Mouse (Mus musculus) neural tube, embryonic 14.5 days (tissue): ENCODE data around the gene Cul9. TPM values are rescaled to one million over a fixed set of nuclear protein-coding genes. Genes with fewer than 3 reads are reported as not detected.

ENCODE experiments used
- ATAC-seq: fragments of 200-750 bp; cut with Nextera tagmentation; 2 replicates; pipeline ENCODE4 v1.8.0; 2017; ENCODE audit warnings: low read depth, mild to moderate bottlenecking, moderate TSS enrichment, moderate library complexity
- H3K27ac ChIP-seq: fragments of 300-500 bp; sonication (generic); 2 replicates; pipeline ENCODE4 v1.5.1; 2014; ENCODE audit warnings: low read depth, mild to moderate bottlenecking, control low read depth, low read length, moderate library complexity, mixed read lengths
- H3K27me3 ChIP-seq: fragments of 300-500 bp; sonication (generic); 2 replicates; pipeline ENCODE4 v1.6.1; 2014; ENCODE audit warnings: low read length; ENCODE audit not compliant: control insufficient read depth, insufficient read depth
- H3K36me3 ChIP-seq: fragments of 300-500 bp; sonication (generic); 2 replicates; pipeline ENCODE4 v1.6.1; 2014; ENCODE audit warnings: low read length, mixed read lengths; ENCODE audit not compliant: control insufficient read depth, insufficient read depth
- H3K4me1 ChIP-seq: fragments of 300-500 bp; sonication (generic); 2 replicates; pipeline ENCODE4 v1.6.1; 2014; ENCODE audit warnings: low read length; ENCODE audit not compliant: control insufficient read depth, insufficient read depth
- H3K4me2 ChIP-seq: fragments of 300-500 bp; sonication (generic); 2 replicates; pipeline ENCODE4 v1.6.1; 2014; ENCODE audit warnings: mild to moderate bottlenecking, low read depth, low read length, control low read depth
- H3K4me3 ChIP-seq: fragments of 300-500 bp; sonication (generic); 2 replicates; pipeline ENCODE4 v1.5.1; 2014; ENCODE audit warnings: low read depth, low read length, control low read depth, mixed read lengths
- H3K9ac ChIP-seq: fragments of 300-500 bp; sonication (generic); replicated peaks from 2 replicates; pipeline ENCODE4 v1.6.1; 2014; ENCODE audit warnings: low read depth, mild to moderate bottlenecking, control low read depth, low read length, mixed read lengths
- H3K9me3 ChIP-seq: fragments of 300-500 bp; sonication (generic); 2 replicates; pipeline ENCODE4 v1.6.1; 2016; ENCODE audit warnings: low read length; ENCODE audit not compliant: control insufficient read depth
- WGBS: fragments of 180-500 bp; shearing (Covaris S2); extraction: QIAGEN DNeasy Blood & Tissue Kit; methylation state at CpG from one replicate; pipeline ENCODE4 v1.1.7; 2014; 5-methylcytosine and 5-hydroxymethylcytosine counted together
- polyA plus RNA-seq: library from polyadenylated mRNA; unstranded; fragments of >200 nt; fragmentation: Nextera tagmentation; extraction: Ambion mirVana; gene quantifications from 2 replicates; pipeline ENCODE4 v1.2.1, GENCODE M21; 2014

Gene Cul9
- polyA plus RNA-seq, 1 experiment from 2014 or later, result 18.5 TPM

GRCm38 (mm10) chr17:46555673-46556583, 9.7 kb upstream of the Cul9 start, which contains the start of gene Srf:
TSS of gene Srf (minus strand) at chr17:46556175.
- Histone ChIP-seq H3K36me3 (peaks cover 10% of the 10 kb centered on the region), H3K9ac (peak within 1 kb of the TSS; percentile 94), H3K27ac (peak within 1 kb of the TSS; percentile 91), H3K4me1 (peaks cover 29% of the 10 kb centered on the region), H3K4me3 (peak within 1 kb of the TSS; percentile 96), H3K27me3 (no peaks in the 10 kb centered on the region), H3K9me3 (no peaks in the 10 kb centered on the region), H3K4me2 (peak within 1 kb of the TSS; percentile 69)
- WGBS, result 1% methylated on average over 62 of the region's 87 CpGs
- ATAC-seq, result peak; percentile 96

GRCm38 (mm10) chr17:46554977-46555672, 8.9 kb upstream of the Cul9 start:
- Histone ChIP-seq H3K36me3 (peaks cover 15% of the 10 kb centered on the region), H3K4me2 (peak overlapping the region; percentile 69), H3K4me1 (peaks cover 29% of the 10 kb centered on the region), H3K27ac (peak overlapping the region; percentile 91), H3K9ac (peak overlapping the region; percentile 94), H3K27me3 (no peaks in the 10 kb centered on the region), H3K9me3 (no peaks in the 10 kb centered on the region), H3K4me3 (peak overlapping the region; percentile 96)
- WGBS, result under 1% methylated on average over 68 of the region's 75 CpGs
- ATAC-seq, result peak; percentile 2; the same call in 1 of the 2 replicates

GRCm38 (mm10) chr17:46554646-46554976, 8.4 kb upstream of the Cul9 start:
- WGBS, result 0% methylated on average over 11 of the region's 11 CpGs
- no peak for ATAC-seq

DNA sequence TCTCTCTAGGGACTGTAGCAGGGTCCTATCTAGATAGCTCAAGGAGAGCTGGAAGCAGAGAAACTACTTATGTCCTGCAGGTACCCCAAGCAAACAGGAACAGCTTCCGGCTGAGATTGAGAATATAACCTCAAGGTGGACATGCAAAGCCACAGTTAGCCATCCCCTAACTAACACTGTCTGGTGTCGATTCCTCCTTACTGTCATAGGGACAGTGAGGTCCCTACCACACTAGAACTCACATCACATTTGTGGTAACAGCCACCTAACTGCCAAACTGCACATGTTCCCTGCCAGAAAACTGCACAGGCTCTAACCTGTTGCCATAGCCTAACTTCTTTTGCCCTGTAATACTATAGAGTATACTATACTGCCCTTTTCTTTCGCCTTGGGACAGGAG, 7.7 kb upstream of the Cul9 start:
- H3K4me3 ChIP-seq, result peak overlapping the region; percentile 96
- ATAC-seq, result no peak
- peak overlapping the region; percentile 94; the same call in 1 of the 2 replicates for H3K9ac ChIP-seq
- H3K4me2 ChIP-seq, result peak overlapping the region; percentile 69
- H3K36me3 ChIP-seq, result peaks cover 16% of the 10 kb centered on the region
- no peaks in the 10 kb centered on the region for H3K9me3 ChIP-seq
- WGBS, result 69% methylated on average over 3 of the region's 3 CpGs
- no peak overlapping the region for H3K27ac ChIP-seq
- H3K4me1 ChIP-seq, result peaks cover 29% of the 10 kb centered on the region
- H3K27me3 ChIP-seq, result no peaks in the 10 kb centered on the region

More at GRCm38 (mm10) chr17:46554646-46554976, 8.4 kb upstream of the Cul9 start:
- no peaks in the 10 kb centered on the region for H3K27me3 ChIP-seq
- peaks cover 15% of the 10 kb centered on the region for H3K36me3 ChIP-seq
- no peaks in the 10 kb centered on the region for H3K9me3 ChIP-seq
- peak overlapping the region; percentile 94 for H3K9ac ChIP-seq
- peak overlapping the region; percentile 96 for H3K4me3 ChIP-seq
- peaks cover 29% of the 10 kb centered on the region for H3K4me1 ChIP-seq
- peak overlapping the region; percentile 69 for H3K4me2 ChIP-seq
- peak overlapping the region; percentile 91; the same call in 1 of the 2 replicates for H3K27ac ChIP-seq

DNA sequence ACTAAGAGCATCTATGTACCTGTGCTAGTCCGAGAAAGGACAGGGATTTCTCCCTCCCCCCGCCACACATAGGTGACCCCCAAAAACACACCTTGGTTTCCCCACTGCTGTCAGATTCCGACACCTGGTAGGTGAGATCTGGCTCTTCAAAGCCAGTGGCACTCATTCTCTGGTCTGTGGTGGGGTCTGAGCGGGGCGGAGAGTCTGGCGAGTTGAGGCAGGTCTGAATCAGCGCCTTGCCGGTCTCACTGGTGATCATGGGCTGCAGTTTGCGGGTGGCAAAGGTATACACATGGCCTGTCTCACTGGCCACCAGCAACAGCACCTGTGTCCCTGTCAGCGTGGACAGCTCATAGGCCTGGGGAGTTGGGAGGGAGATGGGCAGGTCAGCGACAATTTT, 7.3 kb upstream of the Cul9 start:
- peak overlapping the region; percentile 96; the same call in 1 of the 2 replicates for H3K4me3 ChIP-seq
- H3K27ac ChIP-seq, result peak overlapping the region; percentile 29; the same call in 1 of the 2 replicates
- WGBS, result 51% methylated on average over 11 of the region's 11 CpGs
- no peak for ATAC-seq
- H3K9me3 ChIP-seq, result no peaks in the 10 kb centered on the region
- peaks cover 29% of the 10 kb centered on the region for H3K4me1 ChIP-seq
- peak overlapping the region; percentile 28; the same call in 1 of the 2 replicates for H3K9ac ChIP-seq
- H3K27me3 ChIP-seq, result no peaks in the 10 kb centered on the region
- H3K36me3 ChIP-seq, result peaks cover 20% of the 10 kb centered on the region
- H3K4me2 ChIP-seq, result peak overlapping the region; percentile 69

- no peaks in the 10 kb centered on the region for H3K27me3 ChIP-seq
- peaks cover 23% of the 10 kb centered on the region for H3K36me3 ChIP-seq
- peak overlapping the region; percentile 29 for H3K27ac ChIP-seq
- H3K4me2 ChIP-seq, result peak overlapping the region; percentile 69
- H3K4me1 ChIP-seq, result peaks cover 29% of the 10 kb centered on the region
- H3K9me3 ChIP-seq, result no peaks in the 10 kb centered on the region
- peak; percentile 75 for ATAC-seq
- WGBS, result under 1% methylated on average over 24 of the region's 24 CpGs
- 0 out of 2 replicates have a peak overlapping the region, but pooled peaks have one; percentile 28 for H3K9ac ChIP-seq
- H3K4me3 ChIP-seq, result peak overlapping the region; percentile 29
These were observed 6.7 kb upstream of the Cul9 start for GRCm38 (mm10) chr17:46552841-46553423.

DNA sequence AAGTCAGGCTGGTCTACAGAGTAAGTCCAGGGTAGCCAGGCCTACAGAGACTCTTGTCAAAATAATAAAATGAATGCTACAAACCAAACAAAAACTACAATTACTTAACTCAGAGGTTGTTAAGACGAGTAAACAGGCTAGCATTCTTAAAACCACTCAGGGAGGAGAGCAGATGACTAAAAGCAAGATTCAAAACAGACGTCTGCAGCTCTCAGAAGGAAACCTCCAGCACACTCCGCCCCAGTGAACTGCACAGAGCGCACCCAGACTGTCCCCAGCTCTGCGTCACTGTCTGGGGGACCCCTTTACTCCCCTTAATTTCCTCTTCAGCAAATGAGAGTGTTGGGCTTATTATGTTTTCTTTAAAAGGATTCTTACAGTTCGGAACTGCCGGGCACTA, 6.0 kb upstream of the Cul9 start:
- Histone ChIP-seq H3K4me1 (peaks cover 28% of the 10 kb centered on the region), H3K4me3 (no peak overlapping the region), H3K9ac (no peak overlapping the region), H3K27ac (peak overlapping the region; percentile 55), H3K36me3 (peaks cover 23% of the 10 kb centered on the region), H3K9me3 (no peaks in the 10 kb centered on the region), H3K27me3 (no peaks in the 10 kb centered on the region), H3K4me2 (peak overlapping the region; percentile 69; the same call in 1 of the 2 replicates)
- no peak for ATAC-seq
- WGBS, result 86% methylated on average over 7 of the region's 7 CpGs

- Histone ChIP-seq H3K27ac (no peak overlapping the region), H3K27me3 (no peaks in the 10 kb centered on the region), H3K4me1 (peaks cover 30% of the 10 kb centered on the region), H3K4me2 (no peak overlapping the region), H3K36me3 (peaks cover 23% of the 10 kb centered on the region), H3K9me3 (no peaks in the 10 kb centered on the region), H3K9ac (no peak overlapping the region), H3K4me3 (no peak overlapping the region)
- WGBS, result 96% methylated on average over 6 of the region's 6 CpGs
- ATAC-seq, result no peak
These were observed 5.2 kb upstream of the Cul9 start for GRCm38 (mm10) chr17:46551369-46551768.
